Mouse (Mus musculus): ENCODE results near the gene Ttc13. TPM values are rescaled to one million over a fixed set of nuclear protein-coding genes. Genes with fewer than 3 reads are reported as not detected.

Ttc13 gene
- polyA plus RNA-seq (2015; fragmentation: Nextera tagmentation; extraction: Ambion mirVana): 40.3 and 44.3 TPM in 2 replicates

- under 1% methylated on average over 57 of the region's 59 CpGs for WGBS
- no peak within 1 kb of the TSS for H3K27ac ChIP-seq
- peak; percentile 100 for ATAC-seq (ENCODE audit: low FRiP score, low read depth)
These were observed at the start of gene Ttc13, which contains the start of gene Arv1 for GRCm38 (mm10) chr8:124721862-124722515. TSS of gene Ttc13 (minus strand) at chr8:124721983. TSS of gene Arv1 (plus strand) at chr8:124722139.

GRCm38 (mm10) chr8:124763061-124763460 lies 41.3 kb upstream of the Ttc13 start:
- Histone ChIP-seq H3K4me3 (no peak overlapping the region), H3K27ac (no peak overlapping the region), H3K27me3 (no peaks in the 10 kb centered on the region), H3K36me3 (no peaks in the 10 kb centered on the region), H3K4me2 (replicated peaks) (no peak overlapping the region), H3K9me3 (no peaks in the 10 kb centered on the region), H3K4me1 (no peaks in the 10 kb centered on the region), H3K9ac (no peak overlapping the region)
- no peak for ATAC-seq (ENCODE audit: low FRiP score, low read depth)
- 51% methylated on average over 7 of the region's 7 CpGs for WGBS

More at GRCm38 (mm10) chr8:124721862-124722515, at the start of gene Ttc13, which contains the start of gene Arv1:
- peaks cover 24% of the 10 kb centered on the region for H3K4me1 ChIP-seq
- H3K4me3 ChIP-seq: peak within 1 kb of the TSS; percentile 94
- H3K27me3 ChIP-seq: no peaks in the 10 kb centered on the region
- H3K4me2 ChIP-seq (replicated peaks): peak within 1 kb of the TSS; percentile 95
- no peaks in the 10 kb centered on the region for H3K9me3 ChIP-seq
- peak within 1 kb of the TSS; percentile 89 for H3K9ac ChIP-seq
- peaks cover 15% of the 10 kb centered on the region for H3K36me3 ChIP-seq

- 33% methylated on average over 3 of the region's 3 CpGs for WGBS
- Histone ChIP-seq H3K27me3 (peaks cover 19% of the 10 kb centered on the region), H3K4me1 (no peaks in the 10 kb centered on the region), H3K9me3 (no peaks in the 10 kb centered on the region), H3K4me2 (replicated peaks) (no peak overlapping the region), H3K9ac (no peak overlapping the region), H3K4me3 (no peak overlapping the region), H3K27ac (no peak overlapping the region), H3K36me3 (no peaks in the 10 kb centered on the region)
- no peak for ATAC-seq (ENCODE audit: low FRiP score, low read depth)
These were observed 36.8 kb upstream of the Ttc13 start for GRCm38 (mm10) chr8:124758544-124758943.

GRCm38 (mm10) chr8:124756601-124757000 lies 34.8 kb upstream of the Ttc13 start:
- no peaks in the 10 kb centered on the region for H3K36me3 ChIP-seq
- ATAC-seq (ENCODE audit: low FRiP score, low read depth): no peak
- no peak overlapping the region for H3K27ac ChIP-seq
- peaks cover 7% of the 10 kb centered on the region; the same call in 1 of the 2 replicates for H3K4me1 ChIP-seq
- H3K9ac ChIP-seq: no peak overlapping the region
- H3K27me3 ChIP-seq: peaks cover 38% of the 10 kb centered on the region
- no peak overlapping the region for H3K4me2 ChIP-seq (replicated peaks)
- H3K4me3 ChIP-seq: no peak overlapping the region
- no peaks in the 10 kb centered on the region for H3K9me3 ChIP-seq
- WGBS: 60% methylated on average over 5 of the region's 5 CpGs

GRCm38 (mm10) chr8:124756153-124756552 lies 34.4 kb upstream of the Ttc13 start:
- Histone ChIP-seq H3K4me1 (peaks cover 11% of the 10 kb centered on the region), H3K27ac (no peak overlapping the region), H3K9ac (no peak overlapping the region), H3K4me3 (no peak overlapping the region), H3K4me2 (replicated peaks) (no peak overlapping the region), H3K27me3 (peaks cover 42% of the 10 kb centered on the region), H3K9me3 (no peaks in the 10 kb centered on the region), H3K36me3 (no peaks in the 10 kb centered on the region)
- no peak for ATAC-seq (ENCODE audit: low FRiP score, low read depth)
- WGBS: 68% methylated on average over 2 of the region's 2 CpGs

- WGBS: 86% methylated on average over 8 of the region's 8 CpGs
- H3K4me1 ChIP-seq: peaks cover 18% of the 10 kb centered on the region
- no peaks in the 10 kb centered on the region for H3K36me3 ChIP-seq
- no peak overlapping the region for H3K4me2 ChIP-seq (replicated peaks)
- H3K4me3 ChIP-seq: no peak overlapping the region
- H3K27me3 ChIP-seq: peaks cover 49% of the 10 kb centered on the region
- ATAC-seq (ENCODE audit: low FRiP score, low read depth): no peak
- no peak overlapping the region for H3K9ac ChIP-seq
- H3K9me3 ChIP-seq: no peaks in the 10 kb centered on the region
- no peak overlapping the region for H3K27ac ChIP-seq
These were observed 33.7 kb upstream of the Ttc13 start for GRCm38 (mm10) chr8:124755481-124755880.

GRCm38 (mm10) chr8:124754792-124755190 lies 33.0 kb upstream of the Ttc13 start:
- H3K9me3 ChIP-seq: no peaks in the 10 kb centered on the region
- WGBS: 44% methylated on average over 4 of the region's 4 CpGs
- ATAC-seq (ENCODE audit: low FRiP score, low read depth): no peak
- no peak overlapping the region for H3K9ac ChIP-seq
- no peak overlapping the region for H3K4me2 ChIP-seq (replicated peaks)
- H3K4me3 ChIP-seq: no peak overlapping the region
- H3K36me3 ChIP-seq: no peaks in the 10 kb centered on the region
- no peak overlapping the region for H3K27ac ChIP-seq
- peaks cover 56% of the 10 kb centered on the region for H3K27me3 ChIP-seq
- H3K4me1 ChIP-seq: peaks cover 18% of the 10 kb centered on the region

- 19% methylated on average over 11 of the region's 11 CpGs for WGBS
- Histone ChIP-seq H3K4me3 (no peak overlapping the region), H3K36me3 (no peaks in the 10 kb centered on the region), H3K27me3 (peaks cover 61% of the 10 kb centered on the region), H3K9me3 (no peaks in the 10 kb centered on the region), H3K27ac (no peak overlapping the region), H3K4me2 (replicated peaks) (no peak overlapping the region), H3K9ac (no peak overlapping the region), H3K4me1 (peaks cover 18% of the 10 kb centered on the region)
- ATAC-seq (ENCODE audit: low FRiP score, low read depth): no peak
These were observed 32.5 kb upstream of the Ttc13 start for GRCm38 (mm10) chr8:124754101-124754791.

GRCm38 (mm10) chr8:124752325-124752862 lies 30.6 kb upstream of the Ttc13 start:
- peaks cover 18% of the 10 kb centered on the region for H3K4me1 ChIP-seq
- no peak for ATAC-seq (ENCODE audit: low FRiP score, low read depth)
- WGBS: 31% methylated on average over 21 of the region's 21 CpGs
- H3K27ac ChIP-seq: no peak overlapping the region
- peak overlapping the region; percentile 89 for H3K4me2 ChIP-seq (replicated peaks)
- H3K27me3 ChIP-seq: peaks cover 67% of the 10 kb centered on the region
- H3K36me3 ChIP-seq: no peaks in the 10 kb centered on the region
- H3K9ac ChIP-seq: no peak overlapping the region
- H3K9me3 ChIP-seq: 0 out of 2 replicates have a peak, but pooled peaks cover 3% of the 10 kb centered on the region
- peak overlapping the region; percentile 61 for H3K4me3 ChIP-seq

- H3K27ac ChIP-seq: no peak within 1 kb of the TSS
- peaks cover 67% of the 10 kb centered on the region for H3K27me3 ChIP-seq
- no peaks in the 10 kb centered on the region for H3K36me3 ChIP-seq
- 0 out of 2 replicates have a peak, but pooled peaks cover 3% of the 10 kb centered on the region for H3K9me3 ChIP-seq
- under 1% methylated on average over 19 of the region's 41 CpGs for WGBS
- H3K4me2 ChIP-seq (replicated peaks): peak within 1 kb of the TSS; percentile 89
- H3K4me3 ChIP-seq: peak within 1 kb of the TSS; percentile 61
- peak within 1 kb of the TSS; percentile 65 for H3K9ac ChIP-seq
- peak; percentile 65 for ATAC-seq (ENCODE audit: low FRiP score, low read depth)
- H3K4me1 ChIP-seq: peaks cover 18% of the 10 kb centered on the region
These were observed 30.0 kb upstream of the Ttc13 start, which contains the start of gene Fam89a for GRCm38 (mm10) chr8:124751709-124752173. TSS of gene Fam89a (minus strand) at chr8:124751832.

- WGBS: 1% methylated on average over 31 of the region's 31 CpGs
- ATAC-seq (ENCODE audit: low FRiP score, low read depth): peak; percentile 18; the same call in 1 of the 2 replicates
- Histone ChIP-seq H3K9me3 (0 out of 2 replicates have a peak, but pooled peaks cover 3% of the 10 kb centered on the region), H3K27ac (no peak overlapping the region), H3K4me3 (peak overlapping the region; percentile 61), H3K4me1 (peaks cover 18% of the 10 kb centered on the region), H3K9ac (peak overlapping the region; percentile 65), H3K27me3 (peaks cover 67% of the 10 kb centered on the region), H3K36me3 (no peaks in the 10 kb centered on the region), H3K4me2 (replicated peaks) (peak overlapping the region; percentile 89)
These were observed 29.4 kb upstream of the Ttc13 start for GRCm38 (mm10) chr8:124751191-124751590.

- Histone ChIP-seq H3K27ac (no peak overlapping the region), H3K27me3 (peaks cover 30% of the 10 kb centered on the region), H3K9me3 (0 out of 2 replicates have a peak, but pooled peaks cover 3% of the 10 kb centered on the region), H3K4me2 (replicated peaks) (no peak overlapping the region), H3K4me3 (no peak overlapping the region), H3K36me3 (peaks cover under 1% of the 10 kb centered on the region; the same call in 1 of the 2 replicates), H3K4me1 (peaks cover 12% of the 10 kb centered on the region), H3K9ac (no peak overlapping the region)
- 70% methylated on average over 13 of the region's 13 CpGs for WGBS
- no peak for ATAC-seq (ENCODE audit: low FRiP score, low read depth)
These were observed 24.9 kb upstream of the Ttc13 start for GRCm38 (mm10) chr8:124746661-124747060.
